Mouse (Mus musculus): ENCODE results near the gene Cryz. TPM values are rescaled to one million over a fixed set of nuclear protein-coding genes. Genes with fewer than 3 reads are reported as not detected.

Cryz gene
- total RNA-seq (2023; ENCODE audit: inconsistent age), result 2.1 to 3.9 TPM (median 2.9 TPM) in 4 replicates

GRCm38 (mm10) chr3:154596488-154596933 lies at the start of gene Cryz:
Gene Cryz (plus strand): TSS chr3:154596711.

GRCm38 (mm10) chr3:154596934-154597554 lies 533 bp downstream of the Cryz start, which contains the start of gene Tyw3:
Gene Tyw3 (minus strand): TSS chr3:154597104.

GRCm38 (mm10) chr3:154663545-154663944 lies 67.0 kb downstream of the Cryz start, which contains the start of gene Erich3:
Gene Erich3 (plus strand): TSS chr3:154663859.

Other genes with a start within 250 kb of the Cryz start
- gene Tyw3, start 393 bp downstream of the Cryz start, total RNA-seq (2023; ENCODE audit: inconsistent age), result 5.1 to 8.7 TPM (median 5.9 TPM) in 4 replicates
- not detected in 4 replicates for gene Erich3, start 67.1 kb downstream of the Cryz start, total RNA-seq (2023; ENCODE audit: inconsistent age)